Mouse (Mus musculus): ENCODE results near the gene Ldlrad2. TPM values are rescaled to one million over a fixed set of nuclear protein-coding genes. Genes with fewer than 3 reads are reported as not detected.
"Not testable (repeated sequence)": the region's sequence is repeated elsewhere in the genome, so short reads cannot be mapped to it uniquely, and the experiment has no call there.

The Ldlrad2 gene
- polyA plus RNA-seq, 1 experiment from 2014 or later = 0.99 TPM

DNA sequence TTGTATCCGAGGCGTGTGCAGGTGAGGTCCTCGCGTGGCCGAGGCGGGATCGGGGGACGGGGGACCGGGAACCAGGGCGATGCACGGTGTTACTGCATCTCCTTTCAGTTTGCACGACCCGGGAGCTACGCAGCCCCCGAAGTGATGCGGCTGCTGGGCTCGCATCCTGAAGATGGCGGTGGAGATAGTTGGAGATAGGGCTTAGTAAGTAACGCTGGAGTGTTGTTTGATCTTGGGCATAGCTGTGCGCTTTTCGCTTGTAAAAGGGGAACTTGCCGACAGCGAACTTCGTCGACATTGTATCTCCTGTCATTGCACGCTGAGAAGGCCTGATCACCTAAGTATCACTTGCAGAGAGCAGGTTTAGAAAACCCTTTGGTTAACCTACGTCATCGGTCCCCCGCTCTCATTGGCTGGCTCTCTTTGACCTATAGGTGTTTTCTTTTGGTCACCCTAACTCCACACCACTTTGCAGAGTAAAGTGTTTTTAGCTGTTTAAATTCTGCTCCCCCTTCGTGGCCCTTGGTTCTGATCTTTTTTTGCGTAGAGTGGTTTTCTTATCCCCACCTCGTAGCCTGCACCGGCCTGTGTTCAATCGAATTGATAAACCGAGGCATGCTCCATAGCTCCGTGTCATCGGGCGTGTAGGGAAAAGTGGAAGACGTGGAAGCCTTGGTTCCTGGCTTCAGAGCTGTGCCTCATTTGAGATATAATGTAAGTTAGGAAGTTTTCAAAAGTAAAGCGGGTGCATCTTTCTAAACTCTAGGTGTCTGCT is 20.3 kb upstream of the Ldlrad2 start:
- peak overlapping the region; percentile 100 for H3K27ac ChIP-seq (ENCODE audit: low read depth, low read length)
- H3K4me3 ChIP-seq (ENCODE audit: low read length) = peak overlapping the region; percentile 86
- H3K4me2 ChIP-seq (ENCODE audit: low read length) = peak overlapping the region; percentile 64
- ATAC-seq = no peak
- H3K9me3 ChIP-seq (ENCODE audit: control insufficient read depth, low read length) = no peaks in the 10 kb centered on the region
- peak overlapping the region; percentile 91 for H3K9ac ChIP-seq (ENCODE audit: low read depth, low read length)
- no peaks in the 10 kb centered on the region for H3K36me3 ChIP-seq (ENCODE audit: control insufficient read depth, insufficient read depth, low read length)
- H3K4me1 ChIP-seq (ENCODE audit: control insufficient read depth, insufficient read depth, low read depth, low read length) = peaks cover 26% of the 10 kb centered on the region
- WGBS = 4% methylated on average over 40 of the region's 40 CpGs
- H3K27me3 ChIP-seq (replicated peaks; ENCODE audit: control insufficient read depth, insufficient read depth, low read length) = no peaks in the 10 kb centered on the region

DNA sequence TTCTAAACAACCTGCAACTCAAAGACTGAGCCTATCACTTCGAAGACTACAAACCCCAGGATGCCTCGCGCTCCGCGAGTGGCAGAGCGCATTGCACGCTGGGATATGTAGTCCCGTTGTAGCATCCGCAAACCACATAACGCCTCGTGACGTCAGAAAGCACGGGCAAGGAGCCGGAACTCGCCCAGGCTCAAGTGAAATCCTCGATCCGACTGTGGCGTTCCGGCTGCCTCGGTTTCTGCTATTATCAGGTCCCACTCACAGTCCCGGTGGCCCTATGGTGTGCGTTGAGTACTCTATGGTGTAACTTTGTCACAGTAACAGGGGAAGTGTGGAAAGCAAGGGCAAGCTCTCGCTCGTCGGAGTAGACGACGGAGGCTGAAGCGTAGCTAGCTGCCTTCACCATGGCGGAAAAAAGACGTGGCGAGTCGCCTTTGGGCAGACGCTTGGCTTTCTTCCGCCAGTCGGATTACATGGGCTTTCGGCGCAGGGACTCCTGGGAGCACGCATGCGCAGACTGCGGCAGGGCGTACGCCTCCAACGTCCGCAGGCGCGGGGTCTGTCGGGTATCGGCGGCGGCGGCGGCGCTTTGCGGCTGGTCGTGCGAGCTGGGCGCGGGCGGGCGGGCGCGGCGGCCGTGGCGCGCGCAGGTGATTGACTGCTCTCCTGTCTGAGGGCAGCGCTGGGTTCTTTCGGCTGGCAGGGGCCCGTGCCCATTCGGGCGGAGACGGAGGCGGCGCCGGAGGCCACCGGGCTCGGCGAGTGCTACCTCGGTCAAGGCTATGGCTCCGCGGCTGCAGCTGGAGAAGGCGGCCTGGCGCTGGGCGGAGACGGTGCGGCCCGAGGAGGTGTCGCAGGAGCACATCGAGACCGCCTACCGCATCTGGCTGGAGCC is 19.5 kb upstream of the Ldlrad2 start, which contains the start of gene Usp48:
Usp48 (plus strand) TSS at position 155 of the 895 bp plus-strand sequence.
- Histone ChIP-seq H3K4me2 (ENCODE audit: low read length) (peak within 1 kb of the TSS; percentile 64), H3K4me1 (ENCODE audit: control insufficient read depth, insufficient read depth, low read depth, low read length) (peaks cover 20% of the 10 kb centered on the region), H3K27ac (ENCODE audit: low read depth, low read length) (peak within 1 kb of the TSS; percentile 100), H3K27me3 (replicated peaks; ENCODE audit: control insufficient read depth, insufficient read depth, low read length) (no peaks in the 10 kb centered on the region), H3K4me3 (ENCODE audit: low read length) (peak within 1 kb of the TSS; percentile 86), H3K36me3 (ENCODE audit: control insufficient read depth, insufficient read depth, low read length) (no peaks in the 10 kb centered on the region), H3K9ac (ENCODE audit: low read depth, low read length) (peak within 1 kb of the TSS; percentile 91), H3K9me3 (ENCODE audit: control insufficient read depth, low read length) (no peaks in the 10 kb centered on the region)
- ATAC-seq = peak; percentile 95
- under 1% methylated on average over 85 of the region's 92 CpGs for WGBS

DNA sequence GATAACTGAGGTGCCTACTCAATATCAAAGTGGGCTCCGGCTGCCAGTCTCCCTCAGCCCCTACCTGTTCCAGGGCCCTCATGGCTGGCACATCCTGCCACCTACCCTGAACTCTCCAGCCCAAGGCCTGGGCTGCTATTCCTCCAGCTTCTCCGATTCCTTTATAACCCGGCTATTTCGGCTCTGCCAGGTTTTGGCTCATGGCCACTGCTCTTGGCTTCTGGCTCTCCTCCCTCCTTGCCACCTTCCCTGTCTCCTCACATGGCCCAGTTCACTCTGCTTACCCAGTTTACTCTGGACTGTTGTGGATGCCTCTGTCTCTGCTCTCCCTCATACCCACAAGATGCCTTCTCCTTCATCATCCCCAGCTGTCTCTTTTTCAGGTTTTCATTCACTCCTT is 16.6 kb upstream of the Ldlrad2 start:
- Histone ChIP-seq H3K9ac (ENCODE audit: low read depth, low read length) (no peak overlapping the region), H3K27me3 (replicated peaks; ENCODE audit: control insufficient read depth, insufficient read depth, low read length) (no peaks in the 10 kb centered on the region), H3K4me3 (ENCODE audit: low read length) (no peak overlapping the region), H3K27ac (ENCODE audit: low read depth, low read length) (no peak overlapping the region), H3K4me1 (ENCODE audit: control insufficient read depth, insufficient read depth, low read depth, low read length) (peaks cover 11% of the 10 kb centered on the region), H3K36me3 (ENCODE audit: control insufficient read depth, insufficient read depth, low read length) (no peaks in the 10 kb centered on the region), H3K4me2 (ENCODE audit: low read length) (no peak overlapping the region), H3K9me3 (ENCODE audit: control insufficient read depth, low read length) (no peaks in the 10 kb centered on the region)
- 70% methylated on average over 4 of the region's 4 CpGs for WGBS
- ATAC-seq = no peak

DNA sequence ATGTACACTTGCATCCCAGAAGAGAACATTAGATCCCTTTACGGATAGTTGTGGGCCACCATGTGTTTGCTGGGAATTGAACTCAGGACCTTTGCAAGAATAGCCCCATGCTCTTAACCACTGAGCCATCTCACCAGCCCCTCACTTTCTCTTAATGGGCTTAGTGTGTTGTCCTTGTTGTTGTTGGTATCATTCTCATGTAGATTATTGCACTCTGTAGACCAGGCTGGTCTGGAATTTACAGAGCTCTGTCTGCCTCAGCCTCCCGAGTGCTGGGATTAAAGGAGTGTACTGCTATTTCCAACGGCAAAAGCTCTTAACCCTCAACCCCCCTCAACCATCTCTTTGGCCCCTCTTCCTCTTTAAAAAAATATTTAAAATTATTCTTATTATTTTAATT is 15.2 kb upstream of the Ldlrad2 start:
- no peaks in the 10 kb centered on the region for H3K9me3 ChIP-seq (ENCODE audit: control insufficient read depth, low read length)
- 96% methylated on average over 3 of the region's 3 CpGs for WGBS
- H3K27ac ChIP-seq (ENCODE audit: low read depth, low read length) = no peak overlapping the region
- H3K9ac ChIP-seq (ENCODE audit: low read depth, low read length) = no peak overlapping the region
- no peak for ATAC-seq
- no peak overlapping the region for H3K4me2 ChIP-seq (ENCODE audit: low read length)
- H3K4me3 ChIP-seq (ENCODE audit: low read length) = no peak overlapping the region
- no peaks in the 10 kb centered on the region for H3K36me3 ChIP-seq (ENCODE audit: control insufficient read depth, insufficient read depth, low read length)
- H3K4me1 ChIP-seq (ENCODE audit: control insufficient read depth, insufficient read depth, low read depth, low read length) = no peaks in the 10 kb centered on the region
- no peaks in the 10 kb centered on the region for H3K27me3 ChIP-seq (replicated peaks; ENCODE audit: control insufficient read depth, insufficient read depth, low read length)

DNA sequence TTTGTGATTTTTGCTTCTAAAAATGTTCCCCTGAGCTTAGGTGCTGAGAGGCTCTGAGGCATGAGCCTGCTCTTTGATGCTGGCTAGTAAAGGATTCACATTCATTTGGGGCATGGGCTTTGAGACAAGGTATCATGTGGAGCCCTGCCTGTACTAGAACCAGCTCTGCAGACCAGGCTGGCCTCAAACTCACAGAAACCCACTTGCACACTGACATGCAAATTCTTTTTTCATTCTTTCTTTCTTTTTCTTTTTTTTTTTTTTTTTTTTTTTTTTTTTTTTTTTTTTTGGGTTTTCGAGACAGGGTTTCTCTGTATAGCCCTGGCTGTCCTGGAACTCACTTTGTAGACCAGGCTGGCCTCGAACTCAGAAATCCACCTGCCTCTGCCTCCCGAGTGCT is 14.7 kb upstream of the Ldlrad2 start:
- not testable (repeated sequence) for H3K36me3 ChIP-seq (ENCODE audit: control insufficient read depth, insufficient read depth, low read length); H3K27me3 ChIP-seq (replicated peaks; ENCODE audit: control insufficient read depth, insufficient read depth, low read length)
- WGBS = 81% methylated on average over 2 of the region's 3 CpGs

DNA sequence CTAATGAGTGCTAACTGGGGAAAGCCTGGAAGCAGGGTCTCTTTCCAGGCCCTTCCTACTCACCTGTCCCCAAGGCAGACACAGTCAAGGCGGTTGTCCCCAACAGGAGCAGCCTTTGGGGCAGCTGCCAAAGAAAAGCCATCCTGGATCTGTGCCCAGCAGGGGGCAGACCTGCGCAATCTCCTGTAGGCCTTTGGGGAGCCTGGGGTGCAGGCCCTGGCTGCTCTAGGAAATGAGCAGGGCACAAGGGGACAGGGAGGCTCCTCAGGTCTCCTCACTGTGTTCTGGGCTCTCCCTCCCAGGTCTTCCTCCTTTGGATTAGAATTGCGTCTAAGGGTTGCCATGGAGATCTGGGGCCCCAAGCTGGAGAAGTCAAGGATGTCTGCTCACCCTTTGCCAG is 7.4 kb upstream of the Ldlrad2 start:
- H3K27me3 ChIP-seq (replicated peaks; ENCODE audit: control insufficient read depth, insufficient read depth, low read length) = peaks cover 3% of the 10 kb centered on the region; the same call in 1 of the 2 replicates
- no peak for ATAC-seq
- H3K9ac ChIP-seq (ENCODE audit: low read depth, low read length) = no peak overlapping the region
- H3K4me1 ChIP-seq (ENCODE audit: control insufficient read depth, insufficient read depth, low read depth, low read length) = peaks cover 6% of the 10 kb centered on the region; the same call in 1 of the 2 replicates
- H3K9me3 ChIP-seq (ENCODE audit: control insufficient read depth, low read length) = no peaks in the 10 kb centered on the region
- H3K27ac ChIP-seq (ENCODE audit: low read depth, low read length) = no peak overlapping the region
- 21% methylated on average over 3 of the region's 3 CpGs for WGBS
- H3K4me2 ChIP-seq (ENCODE audit: low read length) = no peak overlapping the region
- H3K4me3 ChIP-seq (ENCODE audit: low read length) = no peak overlapping the region
- no peaks in the 10 kb centered on the region for H3K36me3 ChIP-seq (ENCODE audit: control insufficient read depth, insufficient read depth, low read length)

More for the DNA sequence above, 14.7 kb upstream of the Ldlrad2 start:
- H3K4me2 ChIP-seq (ENCODE audit: low read length); H3K9me3 ChIP-seq (ENCODE audit: control insufficient read depth, low read length); H3K9ac ChIP-seq (ENCODE audit: low read depth, low read length); H3K4me1 ChIP-seq (ENCODE audit: control insufficient read depth, insufficient read depth, low read depth, low read length); H3K27ac ChIP-seq (ENCODE audit: low read depth, low read length); H3K4me3 ChIP-seq (ENCODE audit: low read length); ATAC-seq: not testable (repeated sequence)

DNA sequence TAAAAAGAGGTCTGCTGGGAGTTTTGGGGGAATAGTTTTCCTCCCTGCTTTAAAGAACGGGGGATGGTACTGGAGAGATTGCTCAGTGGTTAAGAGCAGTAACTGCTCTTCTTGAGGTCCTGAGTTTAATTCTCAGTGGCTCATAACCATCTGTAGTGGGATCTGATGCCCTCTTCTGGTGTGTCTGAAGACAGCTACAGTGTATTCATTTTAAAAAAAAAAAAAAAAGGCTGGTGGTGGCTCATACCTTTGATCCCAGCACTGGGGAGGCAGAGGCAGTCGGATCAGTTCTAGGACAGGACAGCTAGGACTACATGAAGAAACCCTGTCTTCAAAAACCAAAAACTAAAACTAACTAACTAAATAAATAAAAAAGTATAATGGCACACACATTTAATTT is 5.9 kb upstream of the Ldlrad2 start:
- H3K9me3 ChIP-seq (ENCODE audit: control insufficient read depth, low read length) = no peaks in the 10 kb centered on the region
- ATAC-seq = no peak
- H3K27me3 ChIP-seq (replicated peaks; ENCODE audit: control insufficient read depth, insufficient read depth, low read length) = peaks cover 3% of the 10 kb centered on the region; the same call in 1 of the 2 replicates
- H3K36me3 ChIP-seq (ENCODE audit: control insufficient read depth, insufficient read depth, low read length) = no peaks in the 10 kb centered on the region
- no peak overlapping the region for H3K27ac ChIP-seq (ENCODE audit: low read depth, low read length)
- no peak overlapping the region for H3K4me2 ChIP-seq (ENCODE audit: low read length)
- WGBS = 84% methylated on average over 2 of the region's 2 CpGs
- H3K9ac ChIP-seq (ENCODE audit: low read depth, low read length) = no peak overlapping the region
- H3K4me3 ChIP-seq (ENCODE audit: low read length) = no peak overlapping the region
- peaks cover 6% of the 10 kb centered on the region; the same call in 1 of the 2 replicates for H3K4me1 ChIP-seq (ENCODE audit: control insufficient read depth, insufficient read depth, low read depth, low read length)

DNA sequence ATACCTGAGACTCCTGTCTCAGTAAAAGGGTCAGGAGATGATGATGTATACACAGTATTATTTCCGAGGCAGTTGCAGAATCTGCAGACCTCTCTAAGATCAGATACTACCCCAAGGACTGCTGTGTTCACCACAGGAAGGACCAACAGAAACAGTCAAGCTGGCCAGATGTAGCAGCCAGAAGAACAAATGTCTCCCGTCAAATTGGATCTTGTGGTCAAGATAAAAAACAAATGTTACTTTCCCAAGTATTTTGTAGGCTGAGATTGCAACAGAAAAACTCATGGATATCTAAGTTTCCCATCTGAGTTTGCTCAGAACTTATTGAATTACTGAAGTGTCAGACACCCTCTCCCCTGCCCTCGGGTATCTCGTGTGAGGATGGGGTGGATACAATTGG is 5.4 kb upstream of the Ldlrad2 start:
- no peak overlapping the region for H3K27ac ChIP-seq (ENCODE audit: low read depth, low read length)
- ATAC-seq = no peak

More for the DNA sequence above, 5.4 kb upstream of the Ldlrad2 start:
- WGBS = 74% methylated on average over 4 of the region's 4 CpGs
- peaks cover 3% of the 10 kb centered on the region; the same call in 1 of the 2 replicates for H3K27me3 ChIP-seq (replicated peaks; ENCODE audit: control insufficient read depth, insufficient read depth, low read length)
- peaks cover 6% of the 10 kb centered on the region; the same call in 1 of the 2 replicates for H3K4me1 ChIP-seq (ENCODE audit: control insufficient read depth, insufficient read depth, low read depth, low read length)
- no peak overlapping the region for H3K4me2 ChIP-seq (ENCODE audit: low read length)
- H3K36me3 ChIP-seq (ENCODE audit: control insufficient read depth, insufficient read depth, low read length) = no peaks in the 10 kb centered on the region
- H3K9ac ChIP-seq (ENCODE audit: low read depth, low read length) = no peak overlapping the region
- H3K9me3 ChIP-seq (ENCODE audit: control insufficient read depth, low read length) = no peaks in the 10 kb centered on the region
- no peak overlapping the region for H3K4me3 ChIP-seq (ENCODE audit: low read length)
